Mouse (Mus musculus): ENCODE results near the gene Mapkap1.

The Mapkap1 gene

GRCm38 (mm10) chr2:34406601-34407464 lies at the start of gene Mapkap1:
TSS of gene Mapkap1 (plus strand) at chr2:34406771.
- peak; percentile 98 to 99 for DNase-seq

- no peak for DNase-seq
Observed at GRCm38 (mm10) chr2:34363678-34364077, 42.9 kb upstream of the Mapkap1 start.

- no peak for DNase-seq
Observed at GRCm38 (mm10) chr2:34367024-34367423, 39.5 kb upstream of the Mapkap1 start.

GRCm38 (mm10) chr2:34368396-34368795 lies 38.2 kb upstream of the Mapkap1 start:
- DNase-seq: no peak

GRCm38 (mm10) chr2:34370349-34370724 lies 36.2 kb upstream of the Mapkap1 start:
- no peak for DNase-seq

- peak; percentile 26 to 63 for DNase-seq
Observed at GRCm38 (mm10) chr2:34370725-34371440, 35.7 kb upstream of the Mapkap1 start.

GRCm38 (mm10) chr2:34371441-34372304 lies 34.9 kb upstream of the Mapkap1 start:
- peak; percentile 34 to 72 for DNase-seq

GRCm38 (mm10) chr2:34372305-34373301 lies 34.0 kb upstream of the Mapkap1 start, which contains the start of gene Pbx3:
TSS of gene Pbx3 (minus strand) at chr2:34373142.
- peak; percentile 96 to 99 for DNase-seq

- no peak for DNase-seq
Observed at GRCm38 (mm10) chr2:34373886-34374285, 32.7 kb upstream of the Mapkap1 start.

- DNase-seq: no peak
Observed at GRCm38 (mm10) chr2:34374349-34374748, 32.2 kb upstream of the Mapkap1 start.

GRCm38 (mm10) chr2:34378930-34379329 lies 27.6 kb upstream of the Mapkap1 start:
- DNase-seq: no peak

- DNase-seq: no peak
Observed at GRCm38 (mm10) chr2:34399535-34399934, 7.0 kb upstream of the Mapkap1 start.

- DNase-seq: no peak
Observed at GRCm38 (mm10) chr2:34407596-34407995, 1.0 kb downstream of the Mapkap1 start.

- DNase-seq: no peak
Observed at GRCm38 (mm10) chr2:34408341-34408740, 1.8 kb downstream of the Mapkap1 start.

GRCm38 (mm10) chr2:34409741-34410340 lies 3.3 kb downstream of the Mapkap1 start:
- DNase-seq: no peak

- DNase-seq: peak in 1 of 2 experiments; percentile 14
Observed at GRCm38 (mm10) chr2:34420256-34420655, 13.7 kb downstream of the Mapkap1 start.

GRCm38 (mm10) chr2:34424186-34424585 lies 17.6 kb downstream of the Mapkap1 start:
- no peak for DNase-seq

- DNase-seq: peak; percentile 12 to 50
Observed at GRCm38 (mm10) chr2:34425573-34426223, 19.1 kb downstream of the Mapkap1 start.

GRCm38 (mm10) chr2:34430663-34431062 lies 24.1 kb downstream of the Mapkap1 start:
- no peak for DNase-seq

- DNase-seq: no peak
Observed at GRCm38 (mm10) chr2:34431701-34432372, 25.3 kb downstream of the Mapkap1 start.

Data from kidney, postnatal 36 days (tissue).